Mouse (Mus musculus) thymus, postnatal 10 days (tissue): Measurements from ENCODE around the gene Hoxb1.

ENCODE experiments used
- DNase-seq, 2 experiments: peaks; one replicate each; pipeline ENCODE4 v3.0.0; 2021; ENCODE audit warnings: low spot score in 2 of 2

Gene Hoxb1

GRCm38 (mm10) chr11:96334002-96334364, 31.6 kb upstream of the Hoxb1 start:
- no peak for DNase-seq

- DNase-seq: no peak
Observed at GRCm38 (mm10) chr11:96334998-96335397, 30.6 kb upstream of the Hoxb1 start.

GRCm38 (mm10) chr11:96336597-96336996, 29.0 kb upstream of the Hoxb1 start:
- DNase-seq: no peak

GRCm38 (mm10) chr11:96337026-96337425, 28.5 kb upstream of the Hoxb1 start:
- DNase-seq: no peak

- DNase-seq: no peak
Observed at GRCm38 (mm10) chr11:96338957-96339855, 26.3 kb upstream of the Hoxb1 start.

GRCm38 (mm10) chr11:96340698-96341365, 24.7 kb upstream of the Hoxb1 start:
- no peak for DNase-seq

- no peak for DNase-seq
Observed at GRCm38 (mm10) chr11:96341701-96342575, 23.6 kb upstream of the Hoxb1 start.

- no peak for DNase-seq
Observed at GRCm38 (mm10) chr11:96342576-96342930, 23.0 kb upstream of the Hoxb1 start.

- DNase-seq: no peak
Observed at GRCm38 (mm10) chr11:96343206-96343745, 22.3 kb upstream of the Hoxb1 start.

GRCm38 (mm10) chr11:96344061-96344877, 21.3 kb upstream of the Hoxb1 start:
- DNase-seq: no peak

GRCm38 (mm10) chr11:96344878-96345159, 20.7 kb upstream of the Hoxb1 start:
- no peak for DNase-seq

GRCm38 (mm10) chr11:96345220-96345892, 20.2 kb upstream of the Hoxb1 start:
- DNase-seq: no peak

- DNase-seq: no peak
Observed at GRCm38 (mm10) chr11:96345893-96346806, 19.4 kb upstream of the Hoxb1 start.

- DNase-seq: no peak
Observed at GRCm38 (mm10) chr11:96346916-96347520, 18.5 kb upstream of the Hoxb1 start.

GRCm38 (mm10) chr11:96347717-96348116, 17.8 kb upstream of the Hoxb1 start:
- DNase-seq: no peak

- DNase-seq: no peak
Observed at GRCm38 (mm10) chr11:96348141-96348928, 17.2 kb upstream of the Hoxb1 start.

GRCm38 (mm10) chr11:96348988-96349387, 16.6 kb upstream of the Hoxb1 start:
- DNase-seq: no peak
